Mouse (Mus musculus) hindbrain, postnatal 0 days (tissue): ENCODE measurements around the gene Tyw3. TPM values are rescaled to one million over a fixed set of nuclear protein-coding genes. Genes with fewer than 3 reads are reported as not detected.

ENCODE experiments used
- ATAC-seq: fragments of 200-750 bp; cut with Nextera tagmentation; 2 replicates; pipeline ENCODE4 v1.8.0; 2017; ENCODE audit warnings: mild to moderate bottlenecking, moderate TSS enrichment, moderate library complexity
- DNase-seq: peaks from one replicate; pipeline ENCODE4 v3.0.0-alpha.2; 2015; ENCODE audit warnings: low spot score
- H3K27ac ChIP-seq: fragments of 300-500 bp; sonication (generic); 2 replicates; pipeline ENCODE4 v1.5.1; 2014; ENCODE audit warnings: mild to moderate bottlenecking
- H3K27me3 ChIP-seq: fragments of 300-500 bp; sonication (generic); 2 replicates; pipeline ENCODE4 v1.6.1; 2014; ENCODE audit warnings: low read length, mixed read lengths; ENCODE audit not compliant: insufficient read depth
- H3K36me3 ChIP-seq: fragments of 300-500 bp; sonication (generic); 2 replicates; pipeline ENCODE4 v1.6.1; 2014; ENCODE audit warnings: low read length, mixed read lengths; ENCODE audit not compliant: insufficient read depth
- H3K4me1 ChIP-seq: fragments of 300-500 bp; sonication (generic); 2 replicates; pipeline ENCODE4 v1.6.1; 2014; ENCODE audit warnings: antibody characterized with exemption, low read length, mixed read lengths; ENCODE audit not compliant: insufficient read depth
- H3K4me2 ChIP-seq: fragments of 300-500 bp; sonication (generic); 2 replicates; pipeline ENCODE4 v1.6.1; 2014; ENCODE audit warnings: low read depth, mild to moderate bottlenecking, low read length, moderate library complexity, mixed read lengths
- H3K4me3 ChIP-seq: fragments of 300-500 bp; sonication (generic); 2 replicates; pipeline ENCODE4 v1.5.1; 2014; ENCODE audit warnings: low read length
- H3K9ac ChIP-seq: fragments of 300-500 bp; sonication (generic); replicated peaks from 2 replicates; pipeline ENCODE4 v1.6.1; 2014; ENCODE audit warnings: mild to moderate bottlenecking, low read length, moderate library complexity, mixed read lengths
- H3K9me3 ChIP-seq: fragments of 300-500 bp; sonication (generic); 2 replicates; pipeline ENCODE4 v1.6.1; 2016; ENCODE audit warnings: low read length, mixed read lengths
- CTCF ChIP-seq: IDR thresholded peaks from 2 replicates; pipeline ENCODE4 v1.5.1; 2016; ENCODE audit warnings: antibody characterized with exemption, control low read depth, low read depth
- WGBS: fragments of 180-500 bp; shearing (Covaris S2); extraction: QIAGEN DNeasy Blood & Tissue Kit; methylation state at CpG from one replicate; pipeline ENCODE4 v1.1.7; 2014; 5-methylcytosine and 5-hydroxymethylcytosine counted together
- polyA plus RNA-seq: library from polyadenylated mRNA; unstranded; fragments of >200 nt; fragmentation: Nextera tagmentation; extraction: Ambion mirVana; gene quantifications from 2 replicates; pipeline ENCODE4 v1.2.1, GENCODE M21; 2015
- total RNA-seq: library from RNA; depleted of rRNA; stranded (reverse); fragments of >200 nt; gene quantifications from 2 replicates; pipeline ENCODE4 v1.2.3, GENCODE M21; 2014

Gene Tyw3
- total and polyA plus RNA-seq, 2 experiments from 2014 or later = 8.1 to 21.4 TPM

- no peak for TF ChIP-seq CTCF
- H3K4me3 ChIP-seq = peak overlapping the region; percentile 12; the same call in 1 of the 2 replicates
- DNase-seq = peak; percentile 35
Observed at GRCm38 (mm10) chr3:154547549-154548426, 49.1 kb downstream of the Tyw3 start.

GRCm38 (mm10) chr3:154546234-154546633 is 50.7 kb downstream of the Tyw3 start:
- Histone ChIP-seq H3K27me3 (no peaks in the 10 kb centered on the region), H3K27ac (no peak overlapping the region), H3K9ac (no peak overlapping the region), H3K36me3 (no peaks in the 10 kb centered on the region), H3K4me2 (no peak overlapping the region), H3K4me3 (no peak overlapping the region), H3K4me1 (0 out of 2 replicates have a peak, but pooled peaks cover 2% of the 10 kb centered on the region), H3K9me3 (no peaks in the 10 kb centered on the region)
- ATAC-seq = no peak
- no peak for DNase-seq
- WGBS = 59% methylated on average over 4 of the region's 4 CpGs
- TF ChIP-seq CTCF = no peak

More at GRCm38 (mm10) chr3:154547549-154548426, 49.1 kb downstream of the Tyw3 start:
- no peaks in the 10 kb centered on the region for H3K36me3 ChIP-seq
- no peaks in the 10 kb centered on the region for H3K27me3 ChIP-seq
- no peak overlapping the region for H3K9ac ChIP-seq
- 11% methylated on average over 20 of the region's 20 CpGs for WGBS
- H3K9me3 ChIP-seq = no peaks in the 10 kb centered on the region
- ATAC-seq = no peak
- 0 out of 2 replicates have a peak, but pooled peaks cover 2% of the 10 kb centered on the region for H3K4me1 ChIP-seq
- no peak overlapping the region for H3K27ac ChIP-seq
- peak overlapping the region; percentile 42 for H3K4me2 ChIP-seq

- TF ChIP-seq CTCF = no peak
- ATAC-seq = no peak
- no peak overlapping the region for H3K4me3 ChIP-seq
Observed at GRCm38 (mm10) chr3:154540086-154540911, 56.6 kb downstream of the Tyw3 start.

GRCm38 (mm10) chr3:154536134-154536533 is 60.8 kb downstream of the Tyw3 start:
- H3K27me3 ChIP-seq = no peaks in the 10 kb centered on the region
- no peak overlapping the region for H3K4me3 ChIP-seq
- H3K9ac ChIP-seq = no peak overlapping the region
- TF ChIP-seq CTCF = no peak
- no peaks in the 10 kb centered on the region for H3K9me3 ChIP-seq
- H3K4me2 ChIP-seq = no peak overlapping the region
- DNase-seq (no peak), ATAC-seq (no peak)
- no peaks in the 10 kb centered on the region for H3K4me1 ChIP-seq
- no peak overlapping the region for H3K27ac ChIP-seq
- no peaks in the 10 kb centered on the region for H3K36me3 ChIP-seq
- 86% methylated on average over 5 of the region's 5 CpGs for WGBS

More at GRCm38 (mm10) chr3:154540086-154540911, 56.6 kb downstream of the Tyw3 start:
- DNase-seq = no peak
- H3K36me3 ChIP-seq = no peaks in the 10 kb centered on the region
- H3K9me3 ChIP-seq = no peaks in the 10 kb centered on the region
- H3K4me1 ChIP-seq = no peaks in the 10 kb centered on the region
- H3K9ac ChIP-seq = no peak overlapping the region
- WGBS = 68% methylated on average over 10 of the region's 10 CpGs
- H3K27ac ChIP-seq = no peak overlapping the region
- no peak overlapping the region for H3K4me2 ChIP-seq
- no peaks in the 10 kb centered on the region for H3K27me3 ChIP-seq

- Histone ChIP-seq H3K36me3 (no peaks in the 10 kb centered on the region), H3K27me3 (no peaks in the 10 kb centered on the region), H3K9ac (no peak overlapping the region), H3K4me3 (no peak overlapping the region), H3K4me2 (no peak overlapping the region), H3K27ac (no peak overlapping the region), H3K9me3 (no peaks in the 10 kb centered on the region), H3K4me1 (no peaks in the 10 kb centered on the region)
- TF ChIP-seq CTCF = no peak
- ATAC-seq (no peak), DNase-seq (no peak)
- WGBS = 83% methylated on average over 5 of the region's 5 CpGs
Observed at GRCm38 (mm10) chr3:154533246-154533645, 63.7 kb downstream of the Tyw3 start.

- no peak for TF ChIP-seq CTCF
- 40% methylated on average over 5 of the region's 5 CpGs for WGBS
- DNase-seq (no peak), ATAC-seq (no peak)
- no peaks in the 10 kb centered on the region for H3K36me3 ChIP-seq
- H3K4me3 ChIP-seq = no peak overlapping the region
- H3K4me1 ChIP-seq = no peaks in the 10 kb centered on the region
- no peak overlapping the region for H3K4me2 ChIP-seq
- H3K27ac ChIP-seq = no peak overlapping the region
- H3K9me3 ChIP-seq = no peaks in the 10 kb centered on the region
- H3K9ac ChIP-seq = no peak overlapping the region
- H3K27me3 ChIP-seq = no peaks in the 10 kb centered on the region
Observed at GRCm38 (mm10) chr3:154528973-154529372, 67.9 kb downstream of the Tyw3 start.
